Mouse (Mus musculus) layer of hippocampus, adult 9-10 months (tissue): Measurements from ENCODE around the gene Pdcd10.

Source experiments
- DNase-seq: peaks from one replicate; pipeline ENCODE4 v3.0.0; 2022; ENCODE audit warnings: low spot score

Gene Pdcd10

GRCm38 (mm10) chr3:75468154-75468553 is 88.5 kb downstream of the Pdcd10 start:
- no peak for DNase-seq
